Mouse (Mus musculus): ENCODE results near the gene Foxp1.

Gene Foxp1

GRCm38 (mm10) chr6:99520676-99521037 is 1.9 kb downstream of the Foxp1 start:
- no peak for DNase-seq (ENCODE audit: low read depth, low spot score)

- no peak for DNase-seq (ENCODE audit: low read depth, low spot score)
Measured at GRCm38 (mm10) chr6:99519806-99520675, 2.5 kb downstream of the Foxp1 start.

- DNase-seq (ENCODE audit: low read depth, low spot score): no peak
Measured at GRCm38 (mm10) chr6:99519052-99519451, 3.5 kb downstream of the Foxp1 start.

DNA sequence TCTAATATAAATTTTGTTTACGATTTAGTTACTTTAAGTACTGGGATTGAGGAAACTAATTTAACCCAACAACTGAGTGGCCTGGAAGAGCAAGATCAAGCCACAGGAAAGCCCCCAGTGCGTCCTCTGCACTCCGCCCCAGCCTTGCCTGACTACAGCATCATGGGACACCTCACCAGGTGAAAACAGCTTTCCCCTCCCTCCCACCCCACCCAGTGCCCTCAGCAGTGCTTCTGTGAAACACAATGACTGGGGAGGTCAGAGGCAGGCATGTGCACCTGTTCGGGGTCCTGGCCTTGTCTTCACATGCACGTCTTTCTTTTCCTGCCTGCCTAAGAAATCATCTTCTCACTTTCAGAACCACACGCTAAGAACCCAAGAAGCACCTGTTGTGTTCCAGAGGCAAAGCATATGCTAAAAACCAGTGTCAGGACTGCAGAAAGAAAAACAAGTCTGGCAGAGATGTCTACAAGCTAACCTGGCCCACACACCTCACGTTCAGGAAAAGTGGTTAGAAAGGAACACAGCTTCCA is 6.8 kb downstream of the Foxp1 start:
- no peak for DNase-seq (ENCODE audit: low read depth, low spot score)

GRCm38 (mm10) chr6:99511862-99512261 is 10.7 kb downstream of the Foxp1 start:
- DNase-seq (ENCODE audit: low read depth, low spot score): no peak

DNA sequence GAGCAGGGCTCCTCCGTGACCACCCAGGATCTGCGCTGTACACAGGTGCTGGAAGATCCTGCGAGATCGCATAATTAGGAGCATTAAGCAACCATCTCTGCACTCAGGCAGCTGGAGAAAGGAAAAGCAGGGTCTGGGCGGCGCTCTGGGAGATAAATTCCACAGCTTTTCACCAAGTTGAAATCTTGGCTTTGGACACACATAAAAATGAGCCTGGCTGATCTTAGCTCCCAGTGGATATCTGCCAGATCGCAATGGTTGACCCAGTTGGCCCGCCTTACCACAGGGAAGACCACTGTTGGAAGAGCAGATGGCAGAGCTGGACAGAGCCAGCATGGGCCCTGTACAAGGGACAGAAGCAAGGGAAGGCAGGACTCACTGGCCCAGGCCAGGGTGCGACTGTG is 13.3 kb downstream of the Foxp1 start:
- no peak for DNase-seq (ENCODE audit: low read depth, low spot score)

DNA sequence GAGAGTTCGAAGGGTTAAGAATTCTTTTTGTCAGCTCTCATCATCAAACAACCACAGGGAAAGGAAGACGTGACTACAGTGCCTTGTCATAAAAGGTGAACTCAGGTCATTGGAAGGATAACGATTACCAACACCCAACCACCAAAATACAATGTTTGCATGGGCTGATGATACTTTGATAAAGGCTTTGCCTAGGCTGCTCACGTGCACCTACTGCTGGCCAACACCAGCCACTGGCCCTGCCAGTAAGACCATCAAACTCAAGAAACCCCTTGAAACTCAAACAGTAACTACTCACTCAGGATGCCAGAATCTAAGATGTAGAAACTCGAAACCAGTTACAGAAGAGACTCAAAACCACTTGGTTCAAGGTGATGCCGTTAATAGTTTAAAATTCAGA is 15.7 kb downstream of the Foxp1 start:
- no peak for DNase-seq (ENCODE audit: low read depth, low spot score)

DNA sequence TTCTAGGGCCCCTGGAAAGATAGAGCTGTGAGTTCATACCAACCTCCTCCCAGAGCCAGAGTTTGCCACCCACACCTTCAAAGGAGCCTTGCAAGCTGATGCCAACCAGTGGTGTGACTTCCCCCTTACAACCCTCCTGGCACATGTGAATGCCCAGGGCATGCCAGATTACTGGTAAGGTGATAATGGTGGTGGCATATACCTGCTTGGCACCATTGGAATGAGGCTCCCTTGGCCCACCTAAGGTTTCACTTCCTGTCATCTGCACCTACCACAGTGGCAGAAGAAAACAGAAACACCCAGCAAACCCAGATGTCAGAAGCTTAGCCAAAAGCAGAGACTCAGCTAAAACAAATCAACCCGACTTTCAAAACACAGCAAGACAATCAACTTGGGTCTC is 18.8 kb downstream of the Foxp1 start:
- no peak for DNase-seq (ENCODE audit: low read depth, low spot score)

DNA sequence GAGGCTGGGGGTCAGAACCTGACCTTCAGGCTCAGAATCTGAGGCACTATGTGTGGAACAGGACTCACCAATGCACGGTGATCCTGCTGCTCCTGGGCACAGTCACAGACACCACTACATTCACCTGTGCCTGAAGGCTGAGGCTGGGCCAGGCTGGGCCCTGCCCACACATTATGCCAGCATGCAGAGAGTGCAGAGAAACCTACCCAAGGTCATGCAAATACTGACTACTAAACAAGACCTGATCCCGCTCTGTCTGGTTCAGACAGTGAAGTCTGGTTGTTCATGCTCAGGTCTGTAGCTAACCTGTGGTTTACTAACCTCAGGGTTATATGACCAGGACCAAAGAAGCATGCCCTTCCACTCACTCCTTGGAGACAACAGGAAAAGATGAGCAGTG is 19.8 kb downstream of the Foxp1 start:
- DNase-seq (ENCODE audit: low read depth, low spot score): no peak

GRCm38 (mm10) chr6:99502314-99502713 is 20.2 kb downstream of the Foxp1 start:
- no peak for DNase-seq (ENCODE audit: low read depth, low spot score)

GRCm38 (mm10) chr6:99500570-99501270 is 21.8 kb downstream of the Foxp1 start:
- DNase-seq (ENCODE audit: low read depth, low spot score): no peak

GRCm38 (mm10) chr6:99498082-99498481 is 24.4 kb downstream of the Foxp1 start:
- DNase-seq (ENCODE audit: low read depth, low spot score): no peak

- DNase-seq (ENCODE audit: low read depth, low spot score): no peak
Measured at GRCm38 (mm10) chr6:99496114-99496513, 26.4 kb downstream of the Foxp1 start.

DNA sequence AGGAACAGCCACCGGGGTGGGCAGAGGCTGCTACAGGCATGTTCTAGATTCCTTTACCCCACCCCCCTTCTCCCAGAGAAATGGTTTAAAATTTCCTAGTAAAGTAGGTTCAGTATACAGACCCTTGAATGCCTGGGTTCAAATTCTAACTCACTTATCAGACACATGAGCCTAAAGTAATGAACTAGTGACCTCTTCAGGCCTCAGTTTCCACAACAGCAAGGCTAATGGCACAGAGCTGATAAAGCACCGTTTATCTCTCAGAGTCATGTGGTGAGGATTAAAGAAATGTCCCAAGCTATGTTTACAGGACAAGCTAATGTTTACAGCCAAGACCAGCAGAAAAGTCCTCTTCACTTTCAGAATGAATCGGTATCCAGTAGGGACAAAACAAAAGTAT is 29.6 kb downstream of the Foxp1 start:
- DNase-seq (ENCODE audit: low read depth, low spot score): no peak

DNA sequence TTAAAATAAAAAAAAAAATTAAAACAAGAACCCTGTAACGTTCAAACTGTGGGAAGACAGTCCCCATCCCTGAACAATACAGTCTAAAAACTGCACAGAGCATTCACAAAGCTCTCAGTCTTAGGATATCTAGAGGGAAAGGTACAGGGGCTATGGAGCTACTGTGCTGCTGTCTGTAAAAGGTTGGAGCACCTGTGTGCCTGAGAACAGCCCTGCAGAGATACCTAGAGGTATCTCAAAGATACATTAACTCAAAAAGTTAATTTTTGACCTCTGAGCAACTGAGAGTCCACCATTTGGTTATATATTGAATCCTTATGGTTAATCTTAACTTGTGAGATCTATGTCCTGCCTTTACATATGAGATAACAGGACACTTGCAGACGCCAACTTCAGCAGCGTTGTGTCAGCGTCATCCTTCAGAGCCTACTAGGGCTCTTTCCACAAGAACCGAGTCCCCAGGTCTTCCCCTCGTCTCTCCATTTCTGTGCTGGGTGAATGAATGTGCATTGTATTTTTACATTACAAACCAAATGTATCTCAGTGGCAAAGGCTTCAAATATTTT is 30.5 kb downstream of the Foxp1 start:
- no peak for DNase-seq (ENCODE audit: low read depth, low spot score)

DNA sequence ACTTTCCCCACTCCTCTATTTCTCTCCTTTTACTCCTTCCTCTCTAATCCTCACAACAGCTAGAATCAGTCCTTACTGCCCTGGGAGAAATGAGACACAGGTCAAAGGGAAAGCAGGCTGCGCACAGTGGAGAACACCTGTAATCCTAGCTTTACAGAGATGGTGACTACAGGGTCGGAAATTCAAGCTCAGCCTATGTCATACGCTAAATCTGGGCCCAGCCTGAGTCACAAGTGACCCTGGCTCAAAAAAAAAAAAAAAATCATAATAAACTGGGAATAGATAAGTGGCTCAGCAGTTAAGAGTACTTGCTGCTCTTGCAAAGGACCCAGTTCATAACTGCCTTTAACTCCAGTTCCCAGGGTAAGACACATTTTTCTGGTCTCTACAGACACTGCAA is 31.4 kb downstream of the Foxp1 start:
- no peak for DNase-seq (ENCODE audit: low read depth, low spot score)

DNA sequence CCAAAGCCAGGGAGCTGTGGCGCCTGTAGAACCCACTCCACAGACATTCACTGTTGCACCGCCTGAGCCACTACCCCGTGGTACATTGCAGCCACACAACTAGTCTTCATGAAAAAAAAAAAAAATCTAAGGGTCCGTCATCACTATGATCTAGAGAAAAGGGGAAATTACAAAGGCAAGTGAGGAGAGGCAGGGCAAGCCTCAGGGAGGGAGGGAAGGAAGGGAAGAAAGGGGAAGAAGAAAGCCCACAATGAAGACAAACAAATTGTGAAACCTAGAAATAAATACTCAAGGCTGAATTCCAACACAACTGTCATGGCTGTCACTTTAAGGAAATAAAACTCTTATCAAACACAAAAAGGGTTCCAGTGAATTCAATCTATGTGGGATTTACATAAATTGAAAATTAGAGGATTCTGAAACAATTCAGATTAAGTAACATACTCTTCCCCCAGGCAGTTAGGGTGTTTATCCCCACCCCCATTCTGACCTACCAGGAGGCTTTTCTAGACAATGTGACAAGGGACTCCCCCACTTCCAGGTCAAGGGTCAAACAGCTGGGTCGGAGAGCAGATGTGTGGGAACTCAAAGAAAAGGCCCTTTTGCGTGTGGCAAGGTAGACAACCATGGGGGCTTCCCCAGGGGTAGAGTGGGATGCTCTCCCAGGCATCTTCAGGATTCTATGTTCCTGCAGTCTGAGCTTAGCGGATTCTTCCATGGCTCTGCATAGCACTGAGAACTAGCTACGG is 32.4 kb downstream of the Foxp1 start:
- DNase-seq (ENCODE audit: low read depth, low spot score): no peak

DNA sequence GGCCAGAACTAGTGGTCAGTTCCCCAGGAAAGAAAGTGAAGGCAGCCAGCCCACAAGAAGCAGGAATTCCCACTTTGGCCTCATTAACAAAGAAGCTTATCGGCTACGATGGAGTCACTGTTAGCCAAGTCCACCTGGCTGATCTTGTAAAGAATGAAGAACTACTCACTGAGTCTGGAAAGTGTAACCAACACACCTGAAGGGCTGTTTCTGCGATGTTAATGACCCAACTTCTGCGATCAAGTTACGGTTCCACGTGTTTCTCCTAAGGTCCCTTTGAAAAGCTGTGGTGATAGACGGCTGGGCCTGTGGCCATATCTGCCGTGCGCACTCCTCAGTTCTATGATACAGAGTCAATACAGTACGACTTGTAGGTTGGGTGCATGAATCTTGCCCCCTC is 33.1 kb downstream of the Foxp1 start:
- no peak for DNase-seq (ENCODE audit: low read depth, low spot score)

GRCm38 (mm10) chr6:99485884-99486640 is 36.5 kb downstream of the Foxp1 start:
- no peak for DNase-seq (ENCODE audit: low read depth, low spot score)

GRCm38 (mm10) chr6:99485217-99485883 is 37.2 kb downstream of the Foxp1 start:
- no peak for DNase-seq (ENCODE audit: low read depth, low spot score)

DNA sequence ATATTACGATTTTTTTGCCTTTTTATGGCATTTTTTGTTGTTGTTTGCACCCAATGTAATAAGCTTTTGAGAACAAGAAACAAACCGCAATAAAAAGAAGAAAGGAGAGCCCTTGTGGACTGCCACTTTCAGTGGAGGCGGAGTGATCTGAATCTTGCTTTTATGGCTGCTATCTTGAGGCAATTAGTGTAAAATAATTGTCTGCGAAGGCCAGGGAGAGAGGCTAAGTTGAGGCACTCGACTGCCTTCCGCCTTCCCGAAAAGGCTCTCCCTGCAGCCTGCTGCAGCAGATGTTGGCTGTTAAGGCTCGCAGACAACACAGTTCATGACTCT is 37.7 kb downstream of the Foxp1 start:
- DNase-seq (ENCODE audit: low read depth, low spot score): no peak
